Mouse (Mus musculus) WW6 (cell line): Measurements from ENCODE around the gene Gpd1l.
"Not testable (repeated sequence)": the region's sequence is repeated elsewhere in the genome, so short reads cannot be mapped to it uniquely, and the experiment has no call there.

Source experiments
- DNase-seq: peaks from one replicate; pipeline ENCODE4 v3.0.0-alpha.2; 2013; ENCODE audit warnings: low read depth, low spot score

Gpd1l gene

DNA sequence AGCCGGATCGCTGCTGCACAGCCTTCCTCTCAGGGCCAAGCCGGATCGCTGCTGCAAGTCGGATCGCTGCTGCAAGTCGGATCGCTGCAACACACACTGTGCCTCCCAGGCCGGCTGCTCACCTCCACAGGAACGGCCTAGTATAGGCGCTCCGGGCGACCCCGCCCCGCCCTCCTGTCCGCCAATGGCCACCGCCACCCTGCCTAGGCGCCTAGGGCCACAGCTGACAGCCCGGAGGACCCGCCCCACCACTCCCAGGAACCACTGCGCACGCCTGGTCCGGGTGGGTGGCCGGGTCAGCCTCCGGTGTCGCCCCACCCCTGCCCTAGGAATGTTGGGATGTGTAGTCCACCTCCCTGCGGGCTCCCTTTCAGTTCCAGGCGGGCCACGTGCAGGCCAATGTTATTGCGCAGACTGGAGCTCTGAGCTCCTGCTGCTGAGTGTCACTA is at the start of gene Gpd1l:
TSS of gene Gpd1l (minus strand) at position 265 of the 449 bp plus-strand sequence.
- peak; percentile 78 for DNase-seq

GRCm38 (mm10) chr9:114982689-114983360 is 49.0 kb upstream of the Gpd1l start, which contains the start of gene Rps27rt:
Gene Rps27rt, minus strand, starts transcription at chr9:114982739.
- DNase-seq, result no peak

- DNase-seq, result no peak
These were observed 46.2 kb upstream of the Gpd1l start for GRCm38 (mm10) chr9:114979969-114980368.

GRCm38 (mm10) chr9:114978281-114979111 is 44.7 kb upstream of the Gpd1l start, which contains the start of gene Osbpl10:
Gene Osbpl10, plus strand, starts transcription at chr9:114978569.
- DNase-seq, result peak; percentile 57

DNA sequence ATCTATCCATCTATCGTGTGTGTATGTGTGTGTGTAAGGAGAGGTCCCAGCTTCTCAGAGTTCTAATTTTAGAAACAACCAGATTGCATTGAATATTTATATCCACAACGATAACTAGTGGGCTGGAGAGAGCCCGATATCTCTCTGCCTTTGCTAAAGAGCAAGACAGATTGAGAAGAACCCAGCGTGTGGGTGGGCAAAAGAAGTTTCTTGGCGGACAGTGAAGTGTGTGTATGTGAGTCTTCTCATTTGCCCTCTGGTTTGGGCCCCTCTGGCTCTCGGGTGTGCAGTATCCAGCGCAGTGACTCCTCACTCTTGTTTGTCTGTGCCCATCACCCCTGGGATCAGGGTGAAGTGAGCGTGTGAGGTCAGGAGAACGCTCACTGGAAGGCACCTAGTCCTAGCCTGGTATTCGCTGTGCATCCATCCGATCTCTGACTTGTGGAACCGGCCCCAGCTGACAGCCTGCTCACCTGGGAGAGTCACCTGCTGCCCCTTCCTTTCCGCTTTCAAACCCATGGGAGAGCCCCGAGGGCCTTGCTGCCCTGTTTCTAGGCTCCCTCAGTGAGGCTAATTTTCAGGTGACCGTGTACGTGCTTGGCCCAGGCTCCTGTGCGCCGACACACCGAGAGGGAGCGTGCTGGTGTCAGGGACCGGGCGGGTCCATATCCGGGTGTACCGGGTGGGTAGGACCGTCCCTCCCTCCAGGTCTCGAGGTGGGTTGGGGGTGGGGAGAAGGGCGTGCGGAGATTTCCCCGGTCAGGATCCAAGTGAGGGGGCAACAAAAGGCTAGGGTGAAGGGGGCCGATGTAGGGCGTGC is 43.9 kb upstream of the Gpd1l start:
- DNase-seq, result no peak

GRCm38 (mm10) chr9:114966286-114966685 is 32.5 kb upstream of the Gpd1l start:
- DNase-seq, result not testable (repeated sequence)

- DNase-seq, result no peak
These were observed 30.3 kb upstream of the Gpd1l start for GRCm38 (mm10) chr9:114964093-114964492.

- no peak for DNase-seq
These were observed 27.1 kb upstream of the Gpd1l start for GRCm38 (mm10) chr9:114960844-114961243.

- DNase-seq, result no peak
These were observed 26.4 kb upstream of the Gpd1l start for GRCm38 (mm10) chr9:114960043-114960789.

DNA sequence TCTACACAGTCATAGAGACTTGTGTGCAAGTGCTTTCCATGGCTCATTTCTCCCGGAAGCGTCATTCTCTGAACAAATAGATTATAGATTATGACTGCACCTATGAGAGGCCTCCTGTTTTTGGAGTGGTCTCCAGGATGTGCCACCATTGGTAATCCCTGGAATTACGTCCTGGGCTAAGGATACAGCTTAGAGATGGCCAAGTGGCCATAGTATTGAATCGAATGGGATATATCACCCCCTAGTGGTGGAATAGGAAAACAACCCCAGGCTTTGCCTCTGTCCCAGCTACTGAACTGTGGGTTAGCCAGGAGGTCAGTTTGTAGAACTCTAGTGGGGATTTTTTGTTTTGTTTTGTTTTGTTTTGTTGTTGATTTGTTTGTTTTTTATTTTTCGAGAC is 23.2 kb upstream of the Gpd1l start:
- DNase-seq, result no peak

- no peak for DNase-seq
These were observed 21.6 kb upstream of the Gpd1l start for GRCm38 (mm10) chr9:114955340-114955739.

GRCm38 (mm10) chr9:114952866-114953265 is 19.1 kb upstream of the Gpd1l start:
- DNase-seq, result no peak

GRCm38 (mm10) chr9:114948395-114948794 is 14.6 kb upstream of the Gpd1l start:
- no peak for DNase-seq

DNA sequence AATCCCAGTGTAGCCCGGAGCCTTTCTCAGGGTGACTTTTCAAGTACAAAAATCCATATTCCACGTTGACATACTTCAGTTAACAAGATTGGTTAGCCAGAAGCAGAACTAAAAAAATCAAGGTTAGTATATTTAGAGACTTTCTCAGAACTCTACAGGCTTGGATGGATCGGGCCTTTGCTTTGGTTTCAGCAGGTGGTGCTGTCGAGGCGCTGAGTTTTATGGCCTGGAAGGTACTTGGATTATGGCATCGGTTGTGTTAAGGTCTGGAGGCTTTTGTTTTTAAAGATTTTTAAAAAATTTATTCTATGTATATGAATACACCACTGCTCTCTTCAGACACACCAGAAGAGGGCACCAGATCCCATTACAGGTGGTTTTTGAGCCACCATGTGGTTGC is 11.8 kb upstream of the Gpd1l start:
- DNase-seq, result no peak

GRCm38 (mm10) chr9:114944642-114945041 is 10.9 kb upstream of the Gpd1l start:
- DNase-seq, result no peak

DNA sequence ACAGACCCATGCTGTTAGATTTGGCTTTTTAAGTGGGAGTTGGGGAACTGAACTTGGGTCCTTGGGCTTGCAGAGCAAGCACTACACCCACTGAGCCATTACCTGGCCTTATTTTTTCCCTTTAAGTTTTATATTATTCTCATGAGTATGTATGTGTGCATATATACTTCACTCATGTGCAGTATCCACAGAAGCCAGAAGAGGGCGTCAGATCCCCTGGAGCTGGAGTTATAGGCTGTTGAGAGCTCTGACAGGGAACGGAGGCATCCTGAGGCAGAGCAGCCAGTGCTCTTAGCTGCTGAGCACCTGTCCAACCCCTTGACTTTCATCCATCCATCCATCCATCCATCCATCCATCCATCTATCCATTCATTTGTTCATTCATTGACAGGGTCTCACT is 2.9 kb upstream of the Gpd1l start:
- no peak for DNase-seq

- DNase-seq, result no peak
These were observed 1.5 kb upstream of the Gpd1l start for GRCm38 (mm10) chr9:114935321-114935720.

DNA sequence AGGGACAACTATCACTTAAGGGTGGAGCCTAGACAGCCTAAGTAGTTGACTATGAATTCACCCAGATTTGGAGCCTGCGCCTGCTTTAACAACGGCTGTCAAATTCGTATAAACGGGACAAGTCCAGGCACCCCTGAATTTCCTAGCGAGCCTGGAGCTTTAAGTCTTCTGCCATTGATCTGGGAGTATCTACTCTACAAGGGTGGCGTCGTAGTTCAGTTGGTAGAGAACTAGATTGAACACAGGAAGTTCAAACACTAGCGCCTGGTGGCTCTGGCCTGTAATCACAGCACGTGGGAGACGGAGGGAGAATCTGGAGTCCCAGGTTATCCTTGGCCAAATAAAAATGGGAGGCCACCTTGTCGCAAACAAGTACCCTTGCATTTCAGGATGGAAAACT is 444 bp upstream of the Gpd1l start:
- peak; percentile 40 for DNase-seq

- DNase-seq, result no peak
These were observed 607 bp downstream of the Gpd1l start for GRCm38 (mm10) chr9:114933037-114933722.

- DNase-seq, result no peak
These were observed 1.2 kb downstream of the Gpd1l start for GRCm38 (mm10) chr9:114932607-114933006.
